Mouse (Mus musculus): ENCODE data around the gene Asb17. TPM values are rescaled to one million over a fixed set of nuclear protein-coding genes. Genes with fewer than 3 reads are reported as not detected.
"Not testable (repeated sequence)": the region's sequence is repeated elsewhere in the genome, so short reads cannot be mapped to it uniquely, and the experiment has no call there.

Gene Asb17
- polyA plus RNA-seq, 1 experiment: not detected

- Histone ChIP-seq H3K4me1 (ENCODE audit: control insufficient read depth, insufficient read depth, low read length) (peaks cover 7% of the 10 kb centered on the region), H3K4me3 (ENCODE audit: insufficient read depth, low read depth, low read length) (no peak overlapping the region), H3K27ac (ENCODE audit: insufficient read depth, low read depth, low read length) (no peak overlapping the region)
- 88% methylated on average over 9 of the region's 9 CpGs for WGBS
- TF ChIP-seq POLR2A (IDR thresholded peaks at IDR 0.05; ENCODE audit: insufficient read depth, low read depth, low read length) (no peak), CTCF (IDR thresholded peaks at IDR 0.05; ENCODE audit: insufficient read depth, low read depth, low read length) (no peak)
These were observed 36.4 kb upstream of the Asb17 start for GRCm38 (mm10) chr3:153807444-153808149.

DNA sequence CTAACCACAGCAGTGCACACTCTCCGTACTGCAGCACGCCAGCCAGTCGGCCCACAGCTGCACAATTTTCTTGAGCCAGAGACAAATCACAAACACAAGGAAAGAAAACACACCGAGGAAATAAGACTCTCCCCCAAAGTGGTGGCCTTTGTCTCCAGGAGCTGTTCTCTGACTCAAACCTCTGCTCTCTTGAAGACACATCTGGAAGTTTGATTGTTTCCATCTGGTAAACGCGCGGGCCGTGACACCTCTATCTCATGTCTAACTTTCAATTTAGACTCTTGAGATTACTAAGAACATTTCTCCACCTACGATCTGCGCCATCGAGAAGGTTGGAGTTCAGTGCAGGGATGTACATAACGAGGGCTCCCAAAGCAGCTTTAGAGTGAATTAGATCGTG lies 35.6 kb upstream of the Asb17 start:
- Histone ChIP-seq H3K27ac (ENCODE audit: insufficient read depth, low read depth, low read length) (no peak overlapping the region), H3K4me3 (ENCODE audit: insufficient read depth, low read depth, low read length) (no peak overlapping the region), H3K4me1 (ENCODE audit: control insufficient read depth, insufficient read depth, low read length) (peaks cover 10% of the 10 kb centered on the region)
- WGBS: 83% methylated on average over 13 of the region's 13 CpGs
- TF ChIP-seq POLR2A (IDR thresholded peaks at IDR 0.05; ENCODE audit: insufficient read depth, low read depth, low read length) (no peak), CTCF (IDR thresholded peaks at IDR 0.05; ENCODE audit: insufficient read depth, low read depth, low read length) (no peak)

DNA sequence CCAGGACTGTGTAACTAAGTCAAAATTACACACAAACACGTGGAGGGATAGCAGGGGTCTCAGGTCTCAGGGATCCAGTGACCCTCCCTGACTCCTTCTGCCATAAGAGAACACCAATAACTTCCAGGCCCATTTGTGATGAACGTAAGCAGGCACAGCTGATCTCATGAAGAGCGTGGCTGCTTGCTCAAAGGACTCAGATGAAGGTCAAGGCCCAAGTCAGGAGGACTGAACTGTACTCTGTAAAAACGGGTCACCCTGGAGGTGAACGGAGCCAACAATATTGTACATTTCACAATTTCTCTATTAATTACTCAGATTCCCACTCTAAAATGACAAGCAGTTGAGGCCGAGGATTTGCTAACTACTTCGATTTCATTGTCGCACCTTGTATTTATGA lies 30.0 kb upstream of the Asb17 start:
- WGBS: 96% methylated on average over 8 of the region's 8 CpGs
- Histone ChIP-seq H3K4me3 (ENCODE audit: insufficient read depth, low read depth, low read length) (no peak overlapping the region), H3K4me1 (ENCODE audit: control insufficient read depth, insufficient read depth, low read length) (peaks cover 3% of the 10 kb centered on the region), H3K27ac (ENCODE audit: insufficient read depth, low read depth, low read length) (no peak overlapping the region)
- no peak for TF ChIP-seq CTCF (IDR thresholded peaks at IDR 0.05; ENCODE audit: insufficient read depth, low read depth, low read length)

- no peak for TF ChIP-seq POLR2A (IDR thresholded peaks at IDR 0.05; ENCODE audit: insufficient read depth, low read depth, low read length)
- TF ChIP-seq CTCF (IDR thresholded peaks at IDR 0.05; ENCODE audit: insufficient read depth, low read depth, low read length): no peak
- Histone ChIP-seq H3K4me3 (ENCODE audit: insufficient read depth, low read depth, low read length) (no peak overlapping the region), H3K4me1 (ENCODE audit: control insufficient read depth, insufficient read depth, low read length) (peaks cover 3% of the 10 kb centered on the region), H3K27ac (ENCODE audit: insufficient read depth, low read depth, low read length) (no peak overlapping the region)
- WGBS: 89% methylated on average over 9 of the region's 9 CpGs
These were observed 26.6 kb upstream of the Asb17 start for GRCm38 (mm10) chr3:153817376-153817890.

GRCm38 (mm10) chr3:153818723-153819122 lies 25.3 kb upstream of the Asb17 start:
- H3K27ac ChIP-seq (ENCODE audit: insufficient read depth, low read depth, low read length): no peak overlapping the region
- H3K4me1 ChIP-seq (ENCODE audit: control insufficient read depth, insufficient read depth, low read length): no peaks in the 10 kb centered on the region
- H3K4me3 ChIP-seq (ENCODE audit: insufficient read depth, low read depth, low read length): no peak overlapping the region
- 98% methylated on average over 3 of the region's 3 CpGs for WGBS
- TF ChIP-seq CTCF (IDR thresholded peaks at IDR 0.05; ENCODE audit: insufficient read depth, low read depth, low read length): no peak
- TF ChIP-seq POLR2A (IDR thresholded peaks at IDR 0.05; ENCODE audit: insufficient read depth, low read depth, low read length): no peak

- Histone ChIP-seq H3K27ac (ENCODE audit: insufficient read depth, low read depth, low read length) (no peak overlapping the region), H3K4me3 (ENCODE audit: insufficient read depth, low read depth, low read length) (no peak overlapping the region), H3K4me1 (ENCODE audit: control insufficient read depth, insufficient read depth, low read length) (no peaks in the 10 kb centered on the region)
- no peak for TF ChIP-seq CTCF (IDR thresholded peaks at IDR 0.05; ENCODE audit: insufficient read depth, low read depth, low read length)
- TF ChIP-seq POLR2A (IDR thresholded peaks at IDR 0.05; ENCODE audit: insufficient read depth, low read depth, low read length): no peak
- 57% methylated on average over 9 of the region's 9 CpGs for WGBS
These were observed 24.6 kb upstream of the Asb17 start for GRCm38 (mm10) chr3:153819438-153819837.

GRCm38 (mm10) chr3:153823671-153824515 lies 20.1 kb upstream of the Asb17 start:
- TF ChIP-seq POLR2A (IDR thresholded peaks at IDR 0.05; ENCODE audit: insufficient read depth, low read depth, low read length) (no peak), CTCF (IDR thresholded peaks at IDR 0.05; ENCODE audit: insufficient read depth, low read depth, low read length) (no peak)
- 65% methylated on average over 11 of the region's 11 CpGs for WGBS

GRCm38 (mm10) chr3:153825197-153825596 lies 18.8 kb upstream of the Asb17 start:
- Histone ChIP-seq H3K27ac (ENCODE audit: insufficient read depth, low read depth, low read length) (no peak overlapping the region), H3K4me3 (ENCODE audit: insufficient read depth, low read depth, low read length) (no peak overlapping the region), H3K4me1 (ENCODE audit: control insufficient read depth, insufficient read depth, low read length) (no peaks in the 10 kb centered on the region)
- 95% methylated on average over 10 of the region's 10 CpGs for WGBS
- TF ChIP-seq CTCF (IDR thresholded peaks at IDR 0.05; ENCODE audit: insufficient read depth, low read depth, low read length) (no peak), POLR2A (IDR thresholded peaks at IDR 0.05; ENCODE audit: insufficient read depth, low read depth, low read length) (no peak)

More at GRCm38 (mm10) chr3:153823671-153824515, 20.1 kb upstream of the Asb17 start:
- H3K4me3 ChIP-seq (ENCODE audit: insufficient read depth, low read depth, low read length): no peak overlapping the region
- no peaks in the 10 kb centered on the region for H3K4me1 ChIP-seq (ENCODE audit: control insufficient read depth, insufficient read depth, low read length)
- H3K27ac ChIP-seq (ENCODE audit: insufficient read depth, low read depth, low read length): no peak overlapping the region

DNA sequence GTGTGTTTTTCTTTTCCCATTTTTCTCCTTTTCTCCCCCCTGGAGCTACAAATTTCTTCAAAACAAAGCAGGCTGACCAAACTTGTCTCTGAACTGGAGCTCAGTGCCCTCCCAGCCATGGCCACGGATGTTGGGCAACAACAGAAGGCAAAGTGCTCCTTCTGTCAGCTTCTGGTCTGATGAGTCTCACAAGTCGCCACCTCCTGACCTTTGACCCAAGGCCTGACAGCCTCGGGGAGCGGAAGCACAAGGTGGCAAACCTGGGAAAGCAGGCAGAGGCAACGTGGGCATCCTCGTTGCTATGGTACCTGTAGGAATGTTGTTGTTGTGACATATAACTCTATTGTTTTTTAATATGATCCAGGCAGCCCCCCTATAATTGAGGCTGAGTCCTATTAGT lies 17.4 kb upstream of the Asb17 start:
- TF ChIP-seq CTCF (IDR thresholded peaks at IDR 0.05; ENCODE audit: insufficient read depth, low read depth, low read length) (no peak), POLR2A (IDR thresholded peaks at IDR 0.05; ENCODE audit: insufficient read depth, low read depth, low read length) (no peak)
- WGBS: 69% methylated on average over 6 of the region's 6 CpGs
- Histone ChIP-seq H3K4me3 (ENCODE audit: insufficient read depth, low read depth, low read length) (no peak overlapping the region), H3K27ac (ENCODE audit: insufficient read depth, low read depth, low read length) (no peak overlapping the region), H3K4me1 (ENCODE audit: control insufficient read depth, insufficient read depth, low read length) (no peaks in the 10 kb centered on the region)

- H3K4me3 ChIP-seq (ENCODE audit: insufficient read depth, low read depth, low read length); H3K27ac ChIP-seq (ENCODE audit: insufficient read depth, low read depth, low read length); H3K4me1 ChIP-seq (ENCODE audit: control insufficient read depth, insufficient read depth, low read length): not testable (repeated sequence)
- WGBS: 98% methylated on average over 3 of the region's 3 CpGs
These were observed 14.2 kb upstream of the Asb17 start for GRCm38 (mm10) chr3:153829788-153830187.
